Mouse (Mus musculus) lung, postnatal 0 days (tissue): ENCODE data around the gene Scml4. TPM values are rescaled to one million over a fixed set of nuclear protein-coding genes. Genes with fewer than 3 reads are reported as not detected.

Source experiments
- ATAC-seq: fragments of 200-750 bp; cut with Nextera tagmentation; 2 replicates; pipeline ENCODE4 v1.8.0; 2017; ENCODE audit warnings: moderate library complexity
- DNase-seq: peaks from one replicate; pipeline ENCODE4 v3.0.0-alpha.2; 2016; ENCODE audit warnings: low spot score
- H3K27ac ChIP-seq: fragments of 300-500 bp; sonication (generic); 2 replicates; pipeline ENCODE4 v1.5.1; 2014; ENCODE audit warnings: antibody characterized with exemption, mild to moderate bottlenecking, low read length, mixed read lengths
- H3K27me3 ChIP-seq: fragments of 300-500 bp; sonication (generic); replicated peaks from 2 replicates; pipeline ENCODE4 v1.6.1; 2014; ENCODE audit warnings: low read length, mixed read lengths; ENCODE audit not compliant: insufficient read depth
- H3K36me3 ChIP-seq: fragments of 300-500 bp; sonication (generic); 2 replicates; pipeline ENCODE4 v1.6.1; 2014; ENCODE audit warnings: low read length, mixed read lengths; ENCODE audit not compliant: insufficient read depth
- H3K4me1 ChIP-seq: fragments of 300-500 bp; sonication (generic); 2 replicates; pipeline ENCODE4 v1.6.1; 2014; ENCODE audit warnings: antibody characterized with exemption, low read depth, low read length, mixed read lengths; ENCODE audit not compliant: insufficient read depth
- H3K4me2 ChIP-seq: fragments of 300-500 bp; sonication (generic); replicated peaks from 2 replicates; pipeline ENCODE4 v1.6.1; 2014; ENCODE audit warnings: low read depth, mild to moderate bottlenecking, low read length, moderate library complexity, mixed read lengths
- H3K4me3 ChIP-seq: fragments of 300-500 bp; sonication (generic); 2 replicates; pipeline ENCODE4 v1.5.1; 2014; ENCODE audit warnings: low read depth, low read length
- H3K9ac ChIP-seq: fragments of 300-500 bp; sonication (generic); replicated peaks from 2 replicates; pipeline ENCODE4 v1.6.1; 2014; ENCODE audit warnings: low read depth, mild to moderate bottlenecking
- H3K9me3 ChIP-seq: fragments of 300-500 bp; sonication (generic); 2 replicates; pipeline ENCODE4 v1.6.1; 2016; ENCODE audit warnings: low read length, mixed read lengths
- CTCF ChIP-seq: IDR thresholded peaks from 2 replicates; pipeline ENCODE4 v1.5.1; 2016; ENCODE audit warnings: antibody characterized with exemption, mild to moderate bottlenecking
- EP300 ChIP-seq: IDR thresholded peaks from 2 replicates; pipeline ENCODE4 v1.6.1; 2016; ENCODE audit warnings: antibody characterized with exemption, mild to moderate bottlenecking, control low read depth
- WGBS: fragments of 180-500 bp; shearing (Covaris S2); extraction: QIAGEN DNeasy Blood & Tissue Kit; methylation state at CpG from one replicate; pipeline ENCODE4 v1.1.7; 2014; 5-methylcytosine and 5-hydroxymethylcytosine counted together
- polyA plus RNA-seq: library from polyadenylated mRNA; unstranded; fragments of >200 nt; fragmentation: Nextera tagmentation; extraction: Ambion mirVana; gene quantifications from 2 replicates; pipeline ENCODE4 v1.2.1, GENCODE M21; 2015

Scml4 gene
- polyA plus RNA-seq, 1 experiment from 2014 or later = 0.13 TPM

DNA sequence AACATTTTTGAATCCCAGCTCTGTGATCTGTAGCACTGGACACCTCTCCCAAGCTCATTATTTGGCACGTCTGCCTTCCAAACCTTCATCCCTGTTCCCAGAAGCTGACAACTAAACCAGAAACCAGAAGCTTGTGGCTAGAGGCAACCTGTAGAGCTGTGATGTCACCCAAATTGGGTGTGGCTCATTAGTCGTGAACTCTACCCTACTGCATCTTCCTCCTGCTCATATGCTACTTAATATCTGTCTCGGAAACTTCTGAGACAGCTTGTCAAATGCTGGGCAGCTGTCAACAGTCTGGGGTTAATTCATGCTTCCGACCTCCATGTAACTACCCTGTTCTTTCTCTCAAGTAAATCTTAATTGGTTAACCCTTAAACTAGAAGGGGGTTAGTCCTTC is 32.8 kb downstream of the Scml4 start:
- DNase-seq = no peak
- no peaks in the 10 kb centered on the region for H3K27me3 ChIP-seq
- no peak overlapping the region for H3K27ac ChIP-seq
- no peak overlapping the region for H3K4me2 ChIP-seq
- H3K9me3 ChIP-seq = no peaks in the 10 kb centered on the region
- H3K4me1 ChIP-seq = no peaks in the 10 kb centered on the region
- no peak for ATAC-seq
- TF ChIP-seq EP300 = no peak
- TF ChIP-seq CTCF = no peak
- H3K4me3 ChIP-seq = no peak overlapping the region
- 59% methylated on average over 4 of the region's 4 CpGs for WGBS
- no peaks in the 10 kb centered on the region for H3K36me3 ChIP-seq
- H3K9ac ChIP-seq = no peak overlapping the region

DNA sequence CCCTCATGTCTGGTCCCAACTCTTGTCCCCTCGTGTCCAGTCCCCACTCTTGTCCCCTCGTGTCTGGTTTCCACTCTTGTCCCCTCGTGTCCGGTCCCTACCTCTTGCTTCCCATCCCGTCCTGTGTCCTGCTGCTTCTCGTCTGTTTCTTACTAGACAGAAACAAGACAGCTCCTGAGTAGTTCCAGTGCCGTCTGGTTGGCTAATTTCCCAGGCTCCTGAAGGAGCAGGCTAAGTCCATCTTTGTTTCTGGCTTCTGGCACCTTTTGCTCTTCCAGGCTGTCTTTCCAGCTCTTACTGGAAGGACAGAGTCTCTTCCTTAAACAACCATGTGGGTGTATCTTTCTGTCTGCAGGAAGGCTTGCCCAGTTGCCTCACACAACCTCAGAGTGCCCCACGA is 33.7 kb downstream of the Scml4 start:
- ATAC-seq (no peak), DNase-seq (no peak)
- H3K27ac ChIP-seq = no peak overlapping the region
- H3K4me1 ChIP-seq = no peaks in the 10 kb centered on the region
- no peaks in the 10 kb centered on the region for H3K36me3 ChIP-seq
- H3K4me2 ChIP-seq = no peak overlapping the region
- TF ChIP-seq EP300 (no peak), CTCF (no peak)
- H3K27me3 ChIP-seq = no peaks in the 10 kb centered on the region
- no peak overlapping the region for H3K4me3 ChIP-seq
- no peaks in the 10 kb centered on the region for H3K9me3 ChIP-seq
- no peak overlapping the region for H3K9ac ChIP-seq
- WGBS = 64% methylated on average over 8 of the region's 8 CpGs

DNA sequence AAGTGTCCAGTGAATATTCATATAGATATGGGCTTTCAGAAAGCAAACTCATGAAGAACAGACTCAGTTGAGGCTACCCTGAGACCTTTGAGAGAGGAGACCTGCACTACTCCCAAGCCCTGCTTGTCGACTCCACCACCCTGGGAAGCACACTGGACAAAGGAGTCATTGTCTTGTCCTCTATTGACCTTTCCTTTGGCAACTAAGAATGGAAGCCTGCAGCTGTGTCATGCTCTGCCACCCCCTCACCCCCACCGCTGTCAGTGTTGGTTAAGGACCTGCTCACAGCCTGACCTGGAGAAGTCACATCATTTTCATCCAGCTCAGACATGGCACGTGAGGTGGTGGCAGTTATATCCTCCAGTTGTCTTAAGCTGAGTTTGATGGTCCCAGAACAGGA is 34.1 kb downstream of the Scml4 start:
- Histone ChIP-seq H3K9me3 (no peaks in the 10 kb centered on the region), H3K27me3 (no peaks in the 10 kb centered on the region), H3K27ac (no peak overlapping the region), H3K4me3 (no peak overlapping the region), H3K9ac (no peak overlapping the region), H3K4me1 (no peaks in the 10 kb centered on the region), H3K4me2 (no peak overlapping the region), H3K36me3 (no peaks in the 10 kb centered on the region)
- DNase-seq (no peak), ATAC-seq (no peak)
- WGBS = 52% methylated on average over 3 of the region's 3 CpGs
- TF ChIP-seq EP300 = no peak
- no peak for TF ChIP-seq CTCF

DNA sequence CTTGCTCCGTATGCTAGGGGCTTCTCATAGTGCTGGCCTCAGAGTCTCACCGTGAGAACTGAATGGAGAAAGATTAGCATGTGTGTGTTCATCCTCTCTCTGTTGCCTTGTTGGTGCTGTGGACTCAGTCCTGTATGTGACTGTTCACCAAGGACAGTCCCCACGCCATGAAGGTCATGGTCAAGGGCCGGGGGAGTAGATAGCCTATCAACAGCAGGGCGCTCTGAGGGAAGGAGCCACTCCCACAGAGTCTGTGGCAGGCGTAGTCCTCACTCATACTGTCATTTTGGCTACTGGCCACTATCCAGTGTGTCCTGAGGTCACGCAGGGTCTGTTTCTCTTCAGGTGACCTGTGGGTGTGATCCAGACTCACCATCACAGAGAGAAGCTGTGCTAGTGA is 34.5 kb downstream of the Scml4 start:
- H3K27ac ChIP-seq = no peak overlapping the region
- no peaks in the 10 kb centered on the region for H3K9me3 ChIP-seq
- ATAC-seq (no peak), DNase-seq (no peak)
- no peak overlapping the region for H3K9ac ChIP-seq
- no peaks in the 10 kb centered on the region for H3K27me3 ChIP-seq
- WGBS = 66% methylated on average over 7 of the region's 7 CpGs
- no peaks in the 10 kb centered on the region for H3K36me3 ChIP-seq
- no peak overlapping the region for H3K4me3 ChIP-seq
- H3K4me2 ChIP-seq = no peak overlapping the region
- TF ChIP-seq CTCF (no peak), EP300 (no peak)
- H3K4me1 ChIP-seq = no peaks in the 10 kb centered on the region

DNA sequence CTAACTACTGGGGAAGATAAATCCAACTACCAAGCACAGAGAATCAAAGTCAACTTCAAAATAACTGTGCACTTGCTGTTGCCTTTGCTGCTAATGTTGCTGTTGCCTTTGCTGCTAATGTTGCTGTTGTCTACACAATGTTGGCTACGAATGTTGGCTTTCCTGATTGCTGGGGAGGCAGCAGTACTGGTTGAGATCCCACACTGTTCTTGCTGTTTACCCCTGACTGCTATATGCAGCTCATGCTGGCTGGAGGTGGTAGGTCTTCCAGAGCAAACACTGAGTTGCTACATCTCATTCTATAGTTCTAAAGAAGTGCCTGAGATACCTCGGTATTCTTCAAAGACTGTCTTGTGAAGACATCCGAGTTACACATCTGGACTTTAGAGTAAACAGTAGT is 36.5 kb downstream of the Scml4 start:
- H3K27me3 ChIP-seq = no peaks in the 10 kb centered on the region
- no peak for ATAC-seq
- DNase-seq = no peak
- no peak overlapping the region for H3K4me2 ChIP-seq
- H3K9ac ChIP-seq = no peak overlapping the region
- no peaks in the 10 kb centered on the region for H3K9me3 ChIP-seq
- no peak overlapping the region for H3K4me3 ChIP-seq
- no peak for TF ChIP-seq CTCF
- no peak for TF ChIP-seq EP300
- H3K27ac ChIP-seq = no peak overlapping the region
- WGBS = 73% methylated on average over 3 of the region's 3 CpGs
- no peaks in the 10 kb centered on the region for H3K4me1 ChIP-seq
- no peaks in the 10 kb centered on the region for H3K36me3 ChIP-seq

DNA sequence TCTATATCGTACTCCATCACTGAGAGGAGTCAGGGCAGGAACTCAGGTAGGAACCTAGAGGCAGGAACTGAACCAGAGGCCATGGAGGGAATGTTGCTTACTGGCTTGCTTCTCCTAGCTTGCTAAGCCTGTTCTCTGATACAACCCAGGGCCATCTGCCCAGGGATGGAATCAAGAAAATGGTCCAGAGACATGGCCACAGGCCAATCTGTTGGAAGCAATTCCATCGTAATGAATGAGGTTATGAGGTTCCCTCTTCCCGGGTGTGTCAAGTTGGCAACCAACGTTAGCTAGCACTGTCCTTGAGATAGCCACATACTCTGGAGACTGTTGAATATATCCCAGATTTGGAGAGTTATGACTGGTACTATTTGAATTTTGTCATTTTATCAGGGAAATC is 37.0 kb downstream of the Scml4 start:
- TF ChIP-seq CTCF = no peak
- TF ChIP-seq EP300 = no peak
- no peaks in the 10 kb centered on the region for H3K36me3 ChIP-seq
- WGBS = 50% methylated on average over 4 of the region's 4 CpGs
- DNase-seq (no peak), ATAC-seq (no peak)
- H3K4me2 ChIP-seq = no peak overlapping the region
- H3K27me3 ChIP-seq = no peaks in the 10 kb centered on the region
- H3K9ac ChIP-seq = no peak overlapping the region
- H3K9me3 ChIP-seq = no peaks in the 10 kb centered on the region
- H3K4me3 ChIP-seq = no peak overlapping the region
- no peak overlapping the region for H3K27ac ChIP-seq
- no peaks in the 10 kb centered on the region for H3K4me1 ChIP-seq

DNA sequence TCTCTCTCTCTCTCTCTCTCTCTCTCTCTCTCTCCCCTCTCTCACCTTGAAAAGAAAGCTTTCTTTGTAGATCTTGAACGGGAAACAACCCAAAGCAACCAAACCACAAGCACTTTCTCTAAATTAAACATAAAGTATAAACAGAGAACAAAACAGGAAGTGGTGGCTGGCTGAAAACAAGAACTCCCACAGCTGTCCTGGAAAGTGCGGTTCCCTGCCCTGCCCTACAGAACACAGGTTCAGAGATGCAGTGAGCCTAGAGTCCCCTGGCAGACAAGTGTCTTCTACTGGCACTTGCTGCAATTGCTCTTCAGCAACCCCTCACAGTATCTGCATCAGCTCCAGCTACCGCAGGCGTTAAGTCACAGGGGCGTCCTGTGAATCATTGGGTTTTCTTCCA is 37.5 kb downstream of the Scml4 start:
- DNase-seq = peak; percentile 50
- H3K9me3 ChIP-seq = no peaks in the 10 kb centered on the region
- no peaks in the 10 kb centered on the region for H3K27me3 ChIP-seq
- no peak overlapping the region for H3K9ac ChIP-seq
- ATAC-seq = no peak
- no peaks in the 10 kb centered on the region for H3K36me3 ChIP-seq
- no peak overlapping the region for H3K27ac ChIP-seq
- H3K4me2 ChIP-seq = no peak overlapping the region
- H3K4me1 ChIP-seq = no peaks in the 10 kb centered on the region
- no peak overlapping the region for H3K4me3 ChIP-seq
- WGBS = 57% methylated on average over 5 of the region's 5 CpGs
- TF ChIP-seq EP300 (no peak), CTCF (no peak)
